Mouse (Mus musculus): ENCODE results near the gene Supv3l1. TPM values are rescaled to one million over a fixed set of nuclear protein-coding genes. Genes with fewer than 3 reads are reported as not detected.
A peak's percentile ranks its signal among the peaks of the same experiment; 100 is the strongest.

Gene Supv3l1
- total RNA-seq, 2 experiments from 2014 or later, result 30.4 to 35.6 TPM

DNA sequence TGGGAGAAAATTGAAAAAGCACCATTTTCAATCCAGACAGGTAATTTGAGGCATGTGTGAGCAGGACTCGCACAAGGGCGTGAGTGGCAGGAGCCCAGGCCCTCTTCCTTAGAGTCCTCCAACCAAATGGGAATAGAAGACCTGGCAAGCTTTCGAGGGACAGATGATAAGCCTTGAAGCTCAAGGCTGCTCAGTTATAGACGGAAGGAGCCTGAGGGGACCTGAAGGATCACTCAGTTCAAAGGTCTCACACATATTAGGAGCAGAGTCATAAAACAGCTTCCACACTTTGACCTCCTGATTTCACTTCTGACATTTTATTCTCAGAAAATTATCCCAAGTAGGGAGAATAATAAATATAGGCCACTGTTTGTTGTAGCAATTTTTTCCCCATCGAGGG is 30.1 kb downstream of the Supv3l1 start:
- intact Hi-C loops (cut with DNase I), result no loop called here
- no peak for DNase-seq

- intact Hi-C loops (cut with DNase I), result no loop called here
- DNase-seq, result no peak
Observed at GRCm38 (mm10) chr10:62418831-62419356, 30.6 kb downstream of the Supv3l1 start.

- no peak for DNase-seq
- intact Hi-C loops (cut with DNase I), result loop anchor here (5.0 kb wide), 1 partner anchor 226 kb away; no protein-coding TSS in a partner anchor
Observed at GRCm38 (mm10) chr10:62413606-62413982, 35.9 kb downstream of the Supv3l1 start.

- intact Hi-C loops (cut with DNase I), result loop anchor here (5.0 kb wide), 1 partner anchor 226 kb away; no protein-coding TSS in a partner anchor
- DNase-seq, result no peak
Observed at GRCm38 (mm10) chr10:62412906-62413605, 36.5 kb downstream of the Supv3l1 start.

DNA sequence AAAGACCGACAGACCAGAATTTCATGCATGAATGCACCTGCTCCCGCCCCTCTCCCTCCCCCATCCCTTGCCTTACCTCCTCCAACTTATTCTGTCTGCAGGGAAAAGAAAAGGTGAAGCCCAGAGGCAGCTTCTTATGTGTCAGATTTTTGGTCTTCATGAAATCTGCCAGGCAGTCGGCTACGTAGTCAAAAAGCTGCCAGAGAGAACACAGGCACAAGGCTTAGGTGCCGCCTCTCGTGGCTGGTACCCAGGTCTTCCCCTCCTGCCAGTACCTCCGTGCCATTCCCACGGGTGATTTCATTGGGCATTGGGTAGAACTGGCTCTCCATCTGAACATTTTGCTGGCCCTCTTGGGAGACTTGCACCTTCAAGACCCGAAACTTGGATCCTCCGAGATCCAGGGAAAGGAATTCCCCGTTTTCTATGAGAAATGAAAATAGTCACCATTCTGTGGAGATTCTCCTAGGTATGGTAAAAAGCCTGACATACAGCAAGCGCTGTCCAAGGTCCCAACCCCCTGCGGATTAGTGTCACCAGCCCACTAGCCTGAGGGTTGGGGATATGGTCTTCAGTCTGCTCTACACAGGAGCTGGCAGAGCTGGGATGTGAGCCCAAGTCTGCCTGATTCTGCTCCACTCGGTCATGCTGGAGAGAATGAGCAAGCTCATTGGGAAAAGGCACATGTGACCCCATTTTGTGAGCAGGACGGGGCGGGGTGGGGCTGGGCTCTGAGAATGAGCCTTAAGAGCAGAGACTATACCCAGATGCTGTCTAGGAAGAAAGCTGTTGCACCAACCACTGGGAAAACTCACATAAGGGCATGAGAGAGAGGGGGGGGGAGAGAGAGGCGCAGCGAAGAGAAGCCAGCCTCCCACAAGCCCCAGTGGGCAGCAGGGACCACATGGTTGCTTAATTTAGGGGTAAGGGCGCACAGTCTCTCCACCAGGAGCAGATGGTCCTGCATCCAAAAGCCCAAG is 37.8 kb downstream of the Supv3l1 start:
- DNase-seq, result no peak
- intact Hi-C loops (cut with DNase I), result loop anchor here (1.0 to 5.0 kb wide), 2 partner anchors 136 to 224 kb away; no protein-coding TSS in a partner anchor

GRCm38 (mm10) chr10:62410943-62411342 is 38.6 kb downstream of the Supv3l1 start:
- intact Hi-C loops (cut with DNase I), result loop anchor here (1.0 to 5.0 kb wide), 2 partner anchors 136 to 224 kb away; no protein-coding TSS in a partner anchor

GRCm38 (mm10) chr10:62404901-62405300 is 44.6 kb downstream of the Supv3l1 start:
- intact Hi-C loops (cut with DNase I), result loop anchor here (5.0 kb wide), 1 partner anchor 63 kb away; no protein-coding TSS in a partner anchor
- peak; percentile 55 to 58 for DNase-seq

More at GRCm38 (mm10) chr10:62410943-62411342, 38.6 kb downstream of the Supv3l1 start:
- peak; percentile 75 to 78 for DNase-seq

GRCm38 (mm10) chr10:62401641-62402111 is 47.9 kb downstream of the Supv3l1 start:
- intact Hi-C loops (cut with DNase I), result no loop called here
- peak; percentile 39 to 51 for DNase-seq

DNA sequence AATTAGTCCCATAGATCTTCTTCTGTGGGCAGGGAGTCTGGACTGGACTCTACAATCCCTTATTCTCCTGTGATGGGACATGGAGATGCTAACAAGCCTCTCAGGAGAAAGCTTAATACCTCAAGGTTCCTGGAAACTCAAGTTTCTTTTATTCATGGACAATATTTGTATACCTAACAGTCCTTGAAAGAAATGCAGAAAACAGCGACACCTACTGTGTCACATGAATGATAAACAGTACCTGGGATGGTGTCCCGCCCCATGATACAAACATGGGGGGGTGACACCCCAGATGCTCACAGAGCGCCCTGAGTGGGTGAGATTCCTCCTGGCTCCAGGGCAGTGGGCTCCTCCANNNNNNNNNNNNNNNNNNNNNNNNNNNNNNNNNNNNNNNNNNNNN is 66.5 kb downstream of the Supv3l1 start:
- no peak for DNase-seq
- intact Hi-C loops (cut with DNase I), result no loop called here

DNA sequence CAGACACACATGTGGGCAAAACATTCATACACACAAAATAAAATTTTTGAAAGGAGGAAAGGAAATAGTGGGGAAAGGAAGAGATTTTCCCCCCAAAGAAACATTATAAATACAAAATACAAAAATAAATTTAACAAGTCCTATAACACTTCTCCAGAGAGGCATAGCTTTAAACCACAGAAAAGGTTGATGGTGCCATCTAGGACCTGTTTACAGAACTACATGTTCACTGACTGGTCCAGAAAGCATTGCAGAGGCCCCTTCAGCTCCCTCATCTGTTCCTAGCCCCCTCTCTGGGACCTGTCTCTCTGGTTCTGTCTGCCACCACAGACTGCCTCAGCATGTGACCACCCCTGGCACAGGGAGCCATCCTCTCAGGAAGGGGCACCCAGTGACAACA is 68.6 kb downstream of the Supv3l1 start:
- intact Hi-C loops (cut with DNase I), result loop anchor here (1.0 kb wide), 1 partner anchor 106 kb away; no protein-coding TSS in a partner anchor
- no peak for DNase-seq

- intact Hi-C loops (cut with DNase I), result loop anchor here (10.0 kb wide), 1 partner anchor 195 kb away; no protein-coding TSS in a partner anchor
- DNase-seq, result no peak
Observed at GRCm38 (mm10) chr10:62379808-62380207, 69.7 kb downstream of the Supv3l1 start, which contains the start of gene Hk1. TSS of gene Hk1 (minus strand) at chr10:62379908.

Other genes starting within 250 kb of the Supv3l1 start
- gene Tspan15, start 218.5 kb downstream of the Supv3l1 start, total RNA-seq (2021), result 10 to 100 TPM; 10.6 to 11.5 TPM
- not detected for gene Tacr2, start 197.3 kb downstream of the Supv3l1 start, total RNA-seq (2021)
- gene Hk1, start 69.8 kb downstream of the Supv3l1 start, total RNA-seq (2021), result 100 to 1,000 TPM; 120 to 132 TPM
- gene Hkdc1, start 27.2 kb downstream of the Supv3l1 start, total RNA-seq (2021), result not detected
- under 1 TPM; 0.32 to 0.33 TPM for gene 4930507D05Rik, start 249 bp downstream of the Supv3l1 start, total RNA-seq (2021)
- 10 to 100 TPM; 45.2 to 45.5 TPM for gene Vps26a, start 37.1 kb upstream of the Supv3l1 start, total RNA-seq (2021)
- 10 to 100 TPM; 41.0 to 41.1 TPM for gene Srgn, start 77.7 kb upstream of the Supv3l1 start, total RNA-seq (2021)
- gene Kif1bp, start 128.7 kb upstream of the Supv3l1 start, total RNA-seq (2021), result 10 to 100 TPM; 38.9 to 41.4 TPM
- gene Ddx21, start 152.5 kb upstream of the Supv3l1 start, total RNA-seq (2021), result 10 to 100 TPM; 24.8 to 30.5 TPM
- 10 to 100 TPM; 55.8 to 58.4 TPM for gene Ddx50, start 201.5 kb upstream of the Supv3l1 start, total RNA-seq (2021)